Mouse (Mus musculus) right cerebral cortex, postnatal 4 days (tissue): ENCODE measurements around the gene Gm11042.
A peak's percentile ranks its signal among the peaks of the same experiment; 100 is the strongest.

Experiments used
- DNase-seq: peaks from one replicate; pipeline ENCODE4 v3.0.0-alpha.2; 2022

The Gm11042 gene

DNA sequence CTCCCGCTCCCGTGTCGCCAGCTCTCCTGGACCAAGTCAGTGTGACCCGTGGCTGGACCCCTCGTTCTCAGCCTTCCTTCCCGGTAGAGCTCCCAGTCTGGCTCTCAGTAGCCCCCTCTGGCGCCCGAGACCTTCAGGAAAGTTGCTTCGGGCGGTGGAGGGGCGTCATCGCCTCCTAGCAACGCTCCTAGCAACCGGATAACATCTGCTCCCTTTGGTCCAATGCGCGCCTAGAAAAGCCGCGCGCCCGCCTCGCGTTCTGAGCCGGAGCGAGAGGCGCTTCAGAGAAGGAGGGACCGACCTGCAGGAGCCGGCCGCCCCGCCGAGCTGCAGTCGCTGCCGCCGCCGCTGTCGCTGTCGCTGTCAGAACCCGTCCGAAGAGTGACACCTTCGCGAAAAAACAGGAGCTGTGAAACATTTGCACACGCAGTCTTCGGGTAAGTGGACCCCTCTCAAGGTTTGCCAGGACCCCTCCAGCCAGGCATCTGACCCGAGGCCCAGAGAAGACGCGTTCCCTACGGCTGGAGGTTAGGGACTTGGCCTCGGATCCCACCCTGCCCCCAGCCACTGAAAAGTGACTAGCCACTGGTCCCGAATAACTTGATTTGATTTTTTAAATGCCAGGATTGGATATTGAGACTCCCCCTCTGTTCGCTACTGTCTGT, 32.0 kb downstream of the Gm11042 start:
- DNase-seq, result peak; percentile 97

DNA sequence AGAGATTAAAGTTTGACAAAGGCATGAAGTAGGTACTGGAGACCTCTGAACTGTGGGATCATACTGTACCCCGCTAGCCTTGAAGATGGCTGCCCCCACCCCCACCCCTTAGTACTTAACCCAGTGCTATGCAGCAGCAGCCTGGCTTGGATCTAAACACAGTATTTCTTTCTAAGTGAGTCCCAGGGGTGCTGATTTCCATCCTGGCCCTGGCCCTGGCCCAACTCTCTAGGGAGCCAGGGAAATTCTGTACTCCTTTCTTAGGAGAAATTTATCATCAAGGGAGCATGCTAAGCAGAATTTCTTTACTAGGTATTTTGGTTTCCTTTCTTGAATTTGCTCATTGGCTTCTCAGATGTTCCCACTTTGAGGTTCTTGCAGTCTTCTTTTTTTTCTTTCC, 33.3 kb downstream of the Gm11042 start:
- DNase-seq, result no peak

DNA sequence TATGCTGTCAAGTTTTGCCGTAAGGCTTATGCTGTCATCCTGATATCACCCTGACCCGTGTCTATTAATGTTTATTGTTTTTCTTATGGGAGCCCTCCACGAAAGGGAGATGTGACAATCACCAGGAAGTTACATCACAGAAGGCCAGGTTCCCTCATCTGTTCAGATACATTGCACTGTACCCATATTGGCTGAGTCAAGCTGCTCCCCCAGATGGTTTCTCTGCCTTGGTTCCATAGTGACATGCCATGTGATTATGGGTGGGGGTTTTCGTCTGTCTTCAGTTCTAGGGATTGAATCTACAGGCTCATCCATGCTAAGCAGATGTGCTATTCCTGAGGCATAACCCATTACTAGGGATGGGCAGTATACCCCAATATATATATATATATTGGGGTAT, 34.8 kb downstream of the Gm11042 start:
- no peak for DNase-seq

DNA sequence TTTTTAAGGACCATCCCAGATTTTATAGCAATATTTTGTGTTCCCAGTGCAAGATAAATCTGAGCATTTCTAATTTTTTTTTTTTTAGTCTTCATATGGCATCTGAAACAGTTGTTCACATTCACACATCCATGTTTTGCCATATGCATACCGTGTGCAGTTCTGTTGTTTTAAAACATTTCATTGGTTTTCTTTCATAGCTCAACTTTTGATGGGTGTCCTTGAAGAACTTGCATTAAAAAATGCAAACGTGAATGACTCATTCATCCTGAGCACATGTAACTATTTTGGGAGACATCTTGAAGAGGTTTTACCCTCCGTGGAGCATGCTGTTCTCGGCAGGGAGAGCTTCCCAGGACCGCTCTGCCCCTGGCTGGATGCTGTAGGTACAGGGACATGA, 38.9 kb downstream of the Gm11042 start:
- DNase-seq, result no peak

DNA sequence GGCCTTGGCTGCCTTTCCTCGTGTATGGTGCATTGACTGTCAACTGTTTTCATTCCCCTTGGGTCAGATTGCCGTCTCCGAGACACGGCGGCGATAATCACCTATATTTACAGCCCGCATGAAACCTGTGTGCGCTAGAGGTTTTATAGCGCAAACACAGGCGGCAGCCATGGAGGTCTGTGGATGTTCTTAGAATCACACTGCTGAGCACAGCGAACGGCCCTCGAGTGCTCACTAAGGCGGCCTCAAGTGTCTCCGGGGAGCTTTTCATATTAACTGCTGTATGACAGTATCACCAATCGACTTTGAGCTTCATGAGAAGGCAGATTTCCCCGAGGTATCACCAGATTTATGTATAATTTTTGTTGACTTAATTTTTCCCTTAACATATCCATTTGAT, 43.6 kb downstream of the Gm11042 start:
- no peak for DNase-seq

DNA sequence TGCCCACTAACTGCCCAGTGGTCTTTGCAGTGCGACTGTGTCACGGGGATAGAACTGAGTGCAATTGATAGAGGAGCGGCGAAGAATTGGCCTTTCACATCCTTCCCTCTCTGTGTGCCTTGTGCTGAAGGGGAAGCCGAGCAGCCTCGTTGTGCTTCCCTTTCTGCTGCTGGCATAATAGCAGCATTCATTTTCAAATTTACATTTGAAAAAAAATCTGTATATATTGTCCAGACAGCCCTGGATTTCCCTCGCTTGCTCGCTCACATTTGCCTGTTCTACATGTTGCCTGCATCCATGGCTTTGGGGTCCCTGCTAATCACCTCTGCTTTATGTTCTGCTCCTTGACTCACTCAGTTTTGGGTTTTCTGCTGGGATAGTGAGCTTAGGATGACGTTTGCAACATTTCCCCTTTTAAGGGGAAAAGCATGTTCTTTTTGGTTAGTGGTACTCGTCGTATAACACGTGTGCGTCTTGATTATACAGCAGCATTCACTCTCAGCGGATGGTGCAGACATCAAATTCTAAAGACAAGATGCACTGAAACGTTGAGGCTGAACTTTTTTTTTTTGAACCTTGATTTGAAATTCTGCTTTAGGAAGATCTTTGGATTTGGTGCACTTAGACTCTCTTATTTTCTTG, 47.4 kb downstream of the Gm11042 start:
- DNase-seq, result no peak

DNA sequence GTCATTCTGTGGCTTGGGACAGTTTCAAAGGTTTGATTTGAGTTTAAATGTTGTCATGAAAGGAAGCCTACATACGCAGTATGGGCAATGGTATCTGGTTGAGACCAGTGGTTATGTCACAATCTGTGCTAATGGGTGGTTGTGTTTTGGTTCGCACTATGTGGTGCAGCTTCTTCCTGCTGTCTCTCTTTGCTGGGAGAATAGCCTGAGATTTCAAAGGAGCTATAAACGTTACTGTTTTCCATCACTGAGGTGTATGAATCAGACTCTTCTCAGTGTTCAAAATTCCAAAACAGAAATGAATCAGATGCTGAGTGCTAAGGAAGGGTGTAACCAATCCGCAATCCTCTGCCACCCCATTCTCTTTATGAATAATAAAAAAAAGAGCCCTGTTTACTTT, 49.1 kb downstream of the Gm11042 start:
- no peak for DNase-seq
